Mouse (Mus musculus): ENCODE measurements around the gene Slc39a8.

GRCm38 (mm10) chr3:135815973-135816727 is 8.9 kb upstream of the Slc39a8 start:
- TF ChIP-seq GABPA (IDR thresholded peaks at IDR 0.05; ENCODE audit: low read depth, low read length) (no peak), TBP (IDR thresholded peaks at IDR 0.05; ENCODE audit: low read depth, low read length) (no peak), UBTF (IDR thresholded peaks at IDR 0.05; ENCODE audit: borderline replicate concordance, insufficient read depth, low read depth, low read length) (no peak), ELF1 (IDR thresholded peaks at IDR 0.05; ENCODE audit: low read depth, low read length) (no peak), POLR2A (IDR thresholded peaks at IDR 0.05; ENCODE audit: control insufficient read depth in 1 of 2, insufficient read depth in 1 of 2, low read depth in 1 of 2, low read length in 2 of 2, poor library complexity in 1 of 2) (no peak), KAT2A (conservative IDR thresholded peaks at IDR 0.05; ENCODE audit: low read depth, low read length) (no peak), CTCF (IDR thresholded peaks at IDR 0.05 in 2 of 3, conservative IDR thresholded peaks at IDR 0.05 in 1 of 3; ENCODE audit: control insufficient read depth in 1 of 3, insufficient read depth in 1 of 3, low read depth in 2 of 3, low read length in 3 of 3, poor library complexity in 1 of 3, severe bottlenecking in 1 of 3) (no peak), ZC3H11A (IDR thresholded peaks at IDR 0.05; ENCODE audit: low read depth, low read length) (no peak), E2F4 (IDR thresholded peaks at IDR 0.05; ENCODE audit: borderline replicate concordance, low read depth, low read length) (no peak), CHD1 (IDR thresholded peaks at IDR 0.05; ENCODE audit: low read depth, low read length) (no peak), MEF2A (IDR thresholded peaks at IDR 0.05; ENCODE audit: extremely low read depth, insufficient replicate concordance, low read depth, low read length, poor library complexity, severe bottlenecking) (no peak)
